ENCODE assay signal across 22 mouse cellular contexts in the genomic region with DNA sequence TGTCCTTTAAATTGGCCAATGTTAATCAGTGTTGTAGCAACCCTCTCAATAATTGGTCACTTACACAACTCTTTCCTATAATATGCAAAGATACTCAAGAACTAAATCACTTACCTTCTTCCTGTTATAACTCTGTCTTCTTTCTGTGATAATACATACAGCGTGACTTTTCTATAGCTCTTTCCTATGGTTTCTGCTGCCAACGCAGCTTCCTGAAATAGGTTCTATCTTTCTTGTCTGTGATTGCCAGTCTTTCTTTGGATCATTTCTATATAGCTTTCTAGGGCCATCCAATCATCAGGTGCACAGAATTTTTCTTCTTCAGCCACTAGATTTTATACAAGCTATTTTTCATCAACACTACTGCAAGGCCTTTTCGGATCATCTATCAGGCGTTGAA.
"Had no signal": no experiment of that assay in that cellular context is flagged by ENCODE, and none has a peak within 500 bp of the region (broad histone marks: within the 10 kb centered on the region; RNA-seq: fewer than 3 reads in every experiment).

No protein-coding gene starts in this region.

- ATAC-seq: hindbrain, embryonic 16.5 days; hindbrain, postnatal 0 days; inflammation-experienced regulatory T-cells, adult 6 months; intestine, embryonic 15.5 days; intestine, embryonic 16.5 days; intestine, postnatal 0 days had no signal

- DNase-seq: heart, postnatal 10 days; heart, postnatal 14 days; heart, postnatal 36 days; heart, postnatal 4 days; kidney, adult 11 months; kidney, adult 18-20 months; kidney, adult 2 months; kidney, adult 8-10 months; kidney, adult 9 months; kidney, postnatal 10 days; kidney, postnatal 14 days; kidney, postnatal 25 days; kidney, postnatal 36 days; kidney, postnatal 4 days; layer of hippocampus, adult 9-11 months; layer of hippocampus, postnatal 36 days had no signal
